Mouse (Mus musculus): ENCODE data around the gene Mbd4.

Gene Mbd4

DNA sequence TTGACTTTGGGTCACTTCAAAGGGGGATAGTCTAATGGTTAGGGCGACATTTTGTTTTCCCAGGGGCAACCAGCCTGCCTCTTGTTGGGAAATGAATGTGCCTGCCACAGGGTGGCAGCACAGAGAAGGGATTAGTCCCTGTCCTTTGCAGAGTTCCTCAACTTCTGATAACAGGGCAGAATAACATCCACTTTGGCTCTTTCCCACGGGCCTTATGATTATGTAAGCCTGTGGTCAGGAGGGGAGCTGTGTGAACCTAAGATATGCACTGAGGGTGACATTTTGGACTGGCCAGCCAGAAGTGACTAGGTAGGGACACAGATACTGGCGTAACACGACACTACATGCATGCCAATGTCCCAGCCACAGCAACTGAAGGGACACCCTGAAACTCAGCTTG is 39.1 kb downstream of the Mbd4 start:
- DNase-seq (ENCODE audit: low read depth in 2 of 2, low spot score in 2 of 2): no peak

DNA sequence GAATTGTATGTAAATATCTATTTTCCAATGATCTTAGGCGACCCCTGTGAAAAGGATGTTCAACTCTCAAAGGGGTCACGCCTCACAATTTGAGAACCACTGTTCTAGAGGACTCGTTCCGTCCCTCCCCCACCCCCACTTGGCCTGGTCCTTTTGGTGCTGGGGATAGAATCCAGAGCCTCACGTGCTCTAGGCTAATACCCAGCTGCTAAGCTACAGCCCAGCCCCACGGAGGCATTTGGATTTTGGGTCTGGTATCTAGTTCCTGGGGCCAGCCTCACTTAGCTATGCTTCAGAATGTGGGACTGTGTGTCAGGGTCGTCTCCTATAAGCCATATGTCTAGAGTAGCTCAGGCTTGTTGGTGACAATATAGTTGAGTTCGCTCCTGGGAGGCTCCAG is 41.6 kb downstream of the Mbd4 start:
- DNase-seq (ENCODE audit: low read depth in 2 of 2, low spot score in 2 of 2): no peak

DNA sequence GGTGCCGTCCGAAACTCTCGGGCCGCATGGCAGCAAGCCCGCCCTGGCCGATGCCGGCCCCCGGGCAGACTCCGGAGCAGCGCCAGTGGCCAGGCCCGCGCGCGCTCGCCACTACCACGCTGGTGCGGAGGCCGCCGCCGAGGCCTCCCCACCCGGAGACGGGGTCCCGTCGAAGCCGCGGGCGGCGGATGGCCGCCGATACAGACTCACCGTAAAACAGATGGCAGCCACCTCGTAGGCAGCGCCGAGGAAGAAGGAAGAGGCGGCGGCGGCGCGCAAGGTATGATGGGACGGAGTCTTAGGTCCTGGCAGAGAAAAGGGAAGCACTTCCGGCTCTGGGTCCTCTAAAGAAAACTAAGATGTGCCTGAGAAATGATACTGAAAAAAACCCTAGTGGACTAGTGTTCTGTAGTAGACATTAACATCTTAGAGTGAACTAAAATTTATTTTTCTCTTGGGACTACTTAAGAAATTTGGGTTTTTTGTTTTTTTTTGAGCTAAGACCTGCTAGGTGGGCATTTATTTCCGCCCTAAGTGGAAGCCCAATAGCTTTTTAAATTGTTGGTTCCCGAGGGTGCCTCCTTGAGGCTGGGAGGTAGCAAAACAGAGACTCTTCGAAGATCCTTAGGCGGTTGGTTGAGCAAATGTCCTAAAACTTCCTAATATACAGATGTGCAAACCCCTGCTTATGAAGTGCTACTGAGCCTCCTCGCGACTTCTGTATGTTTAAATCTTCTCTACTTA is 44.5 kb downstream of the Mbd4 start, which contains the start of gene Rpl32:
Rpl32 (minus strand) TSS at position 260 of the 744 bp plus-strand sequence.
- peak; percentile 86 to 87 for DNase-seq (ENCODE audit: low read depth in 2 of 2, low spot score in 2 of 2)

DNA sequence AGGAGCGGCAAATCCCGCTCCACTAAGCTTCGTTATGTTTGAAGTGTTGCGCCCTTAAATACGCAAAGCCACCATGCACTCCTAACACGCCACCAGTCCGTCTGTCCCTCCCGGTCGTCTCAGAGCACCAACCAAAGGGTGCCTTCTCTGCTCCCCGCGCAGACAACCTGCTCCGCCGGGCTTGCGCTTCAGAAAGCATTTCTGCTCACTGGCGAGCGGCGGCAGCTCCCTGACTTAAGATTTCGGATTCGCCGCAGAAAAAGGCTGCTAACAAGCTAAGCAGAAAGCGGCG is 45.0 kb downstream of the Mbd4 start:
- no peak for DNase-seq (ENCODE audit: low read depth in 2 of 2, low spot score in 2 of 2)

DNA sequence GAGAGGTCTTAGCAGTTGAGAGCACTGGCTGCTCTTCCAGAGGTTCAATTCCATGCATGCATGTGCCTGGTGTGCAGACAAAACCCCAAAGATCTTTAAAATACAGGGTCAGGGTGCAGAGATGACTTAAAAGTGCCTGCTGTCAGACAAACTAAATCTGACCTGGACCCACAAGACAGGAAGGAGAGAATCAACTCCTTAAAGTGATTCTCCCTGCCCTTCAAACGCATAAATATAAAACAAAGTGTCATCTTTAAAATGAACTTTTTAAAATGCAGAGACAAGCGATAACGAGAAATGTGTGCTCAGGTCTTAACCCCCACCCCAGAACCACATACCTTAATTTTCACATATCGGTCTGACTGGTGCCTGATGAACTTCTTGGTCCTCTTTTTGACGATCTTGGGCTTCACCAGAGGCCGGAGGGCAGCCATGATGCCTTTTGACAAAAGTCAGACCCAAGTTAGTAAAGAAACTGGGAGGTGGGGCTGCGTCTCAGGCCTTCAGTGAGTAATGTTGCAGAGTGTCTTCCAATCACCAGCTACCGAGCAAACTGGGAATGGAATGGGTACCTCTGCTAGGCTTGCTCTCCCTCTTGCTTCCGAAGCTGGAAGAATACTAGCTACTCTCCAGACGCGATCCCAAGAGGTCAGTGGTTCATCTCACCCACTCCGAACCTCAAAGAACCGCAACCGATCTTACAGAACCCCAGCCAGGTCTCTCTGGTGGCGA is 45.5 kb downstream of the Mbd4 start:
- no peak for DNase-seq (ENCODE audit: low read depth in 2 of 2, low spot score in 2 of 2)

DNA sequence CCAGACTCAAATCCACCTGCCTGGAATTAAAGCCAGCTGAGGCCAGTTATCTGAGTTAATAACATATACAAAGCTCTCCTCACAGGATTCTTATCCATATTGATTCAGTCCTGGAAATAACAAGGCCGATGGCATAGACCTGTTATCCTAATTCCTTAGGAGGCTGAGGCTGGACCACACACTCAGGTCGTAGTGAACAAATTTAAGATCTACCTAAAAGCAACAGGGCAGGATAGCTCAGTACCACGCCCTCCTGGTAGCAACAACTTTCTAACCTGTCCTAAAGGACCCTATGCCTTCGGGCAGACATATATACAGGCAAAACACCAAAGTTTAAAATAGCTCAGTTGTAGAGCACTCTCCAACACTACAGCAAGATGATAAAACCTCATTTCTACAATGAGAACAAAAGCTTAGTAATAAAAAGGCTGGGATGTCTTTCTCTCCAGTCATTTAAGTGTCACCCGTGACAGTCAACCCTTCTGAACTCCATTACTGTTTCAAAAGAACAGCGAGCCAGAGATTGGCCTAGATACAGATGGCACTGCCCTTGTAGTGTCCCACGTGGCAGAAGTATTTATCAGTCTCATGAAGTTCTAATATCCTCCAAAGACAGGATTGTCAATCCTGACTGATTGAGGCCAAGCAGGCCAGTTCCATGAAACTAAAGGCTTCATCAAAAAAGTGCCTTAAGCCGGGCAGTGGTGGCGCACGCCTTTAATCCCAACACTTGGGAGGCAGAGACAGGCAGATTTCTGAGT is 48.6 kb downstream of the Mbd4 start:
- DNase-seq (ENCODE audit: low read depth in 2 of 2, low spot score in 2 of 2): no peak

DNA sequence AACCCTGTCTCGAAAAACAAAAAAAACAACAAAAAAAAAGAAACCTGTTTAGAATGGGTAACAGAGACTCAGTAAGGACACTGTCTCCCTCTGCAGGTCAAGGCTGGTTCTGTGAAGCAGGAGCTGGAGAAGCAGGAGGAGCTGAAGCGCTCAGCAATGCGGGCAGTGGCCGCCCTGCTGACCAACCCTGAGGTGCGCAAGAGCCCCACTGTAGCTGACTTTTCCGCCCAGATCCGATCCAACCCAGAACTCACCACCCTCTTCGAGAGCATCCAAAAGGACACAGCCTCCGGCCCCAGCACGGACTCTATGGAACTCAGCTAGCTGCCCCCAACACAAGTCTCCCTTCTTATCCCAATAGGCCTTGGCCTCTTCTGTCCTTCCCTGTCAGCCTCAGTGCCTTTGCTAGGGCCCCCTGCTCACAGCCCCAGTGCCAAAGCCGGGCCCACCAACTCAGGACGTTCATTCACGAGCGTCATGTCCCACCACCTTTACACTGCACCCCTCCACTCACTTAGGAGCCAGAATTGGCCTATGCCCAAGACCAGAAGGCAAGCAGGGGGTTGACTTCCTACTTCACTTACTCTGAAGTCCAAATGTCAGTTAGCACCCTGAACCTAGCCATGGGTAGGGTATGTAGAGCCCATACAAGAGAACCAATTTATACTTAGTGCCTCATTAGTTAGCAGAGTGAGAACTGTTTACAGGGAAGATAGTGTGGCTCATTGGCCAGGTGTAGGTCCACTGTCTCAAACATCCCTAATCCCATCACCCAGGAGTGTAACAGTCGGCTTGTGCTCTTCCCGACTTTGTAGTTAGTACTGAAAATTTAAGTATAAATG is 49.4 kb downstream of the Mbd4 start:
- peak; percentile 34 to 56 for DNase-seq (ENCODE audit: low read depth in 2 of 2, low spot score in 2 of 2)

DNA sequence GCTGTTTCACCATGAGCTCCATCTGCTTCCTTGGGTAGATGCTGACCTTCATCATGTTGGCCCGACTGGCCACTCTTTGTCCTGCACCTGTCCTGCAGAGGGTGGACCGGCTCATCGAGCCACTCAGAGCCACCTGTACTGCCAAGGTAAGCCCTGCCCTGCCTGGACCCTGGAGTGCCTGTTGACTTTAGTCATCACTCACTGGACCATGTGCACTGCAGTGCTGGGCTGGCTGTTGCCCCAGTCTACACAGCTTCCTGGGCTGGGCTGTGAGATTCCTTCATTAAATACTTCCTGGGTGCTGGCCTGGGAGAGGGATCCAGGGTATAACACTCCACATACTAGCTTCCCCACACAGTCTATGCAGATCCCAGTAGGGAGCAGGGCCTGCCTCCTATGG is 51.4 kb downstream of the Mbd4 start:
- no peak for DNase-seq (ENCODE audit: low read depth in 2 of 2, low spot score in 2 of 2)

DNA sequence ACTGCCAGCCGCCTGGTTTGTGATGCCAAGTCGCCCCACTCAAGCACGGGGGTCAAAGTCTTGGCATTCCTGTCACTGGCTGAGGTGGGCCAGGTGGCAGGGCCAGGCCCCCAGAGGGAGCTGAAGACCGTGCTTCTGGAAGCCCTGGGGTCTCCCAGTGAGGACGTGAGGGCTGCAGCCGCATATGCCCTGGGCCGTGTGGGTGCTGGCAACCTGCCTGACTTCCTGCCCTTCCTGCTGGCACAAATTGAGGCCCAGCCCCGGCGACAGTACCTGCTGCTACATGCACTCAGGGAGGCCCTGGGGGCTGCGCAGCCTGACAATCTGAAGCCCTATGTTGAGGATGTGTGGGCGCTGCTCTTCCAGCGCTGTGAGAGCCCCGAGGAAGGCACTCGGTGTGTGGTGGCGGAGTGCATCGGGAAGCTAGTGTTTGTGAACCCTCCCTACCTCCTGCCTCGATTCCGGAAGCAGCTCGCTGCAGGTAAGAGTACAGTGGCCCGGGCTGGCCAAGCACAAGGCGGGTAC is 60.4 kb downstream of the Mbd4 start:
- peak in 1 of 2 experiments; percentile 37 for DNase-seq (ENCODE audit: low read depth in 2 of 2, low spot score in 2 of 2)

DNA sequence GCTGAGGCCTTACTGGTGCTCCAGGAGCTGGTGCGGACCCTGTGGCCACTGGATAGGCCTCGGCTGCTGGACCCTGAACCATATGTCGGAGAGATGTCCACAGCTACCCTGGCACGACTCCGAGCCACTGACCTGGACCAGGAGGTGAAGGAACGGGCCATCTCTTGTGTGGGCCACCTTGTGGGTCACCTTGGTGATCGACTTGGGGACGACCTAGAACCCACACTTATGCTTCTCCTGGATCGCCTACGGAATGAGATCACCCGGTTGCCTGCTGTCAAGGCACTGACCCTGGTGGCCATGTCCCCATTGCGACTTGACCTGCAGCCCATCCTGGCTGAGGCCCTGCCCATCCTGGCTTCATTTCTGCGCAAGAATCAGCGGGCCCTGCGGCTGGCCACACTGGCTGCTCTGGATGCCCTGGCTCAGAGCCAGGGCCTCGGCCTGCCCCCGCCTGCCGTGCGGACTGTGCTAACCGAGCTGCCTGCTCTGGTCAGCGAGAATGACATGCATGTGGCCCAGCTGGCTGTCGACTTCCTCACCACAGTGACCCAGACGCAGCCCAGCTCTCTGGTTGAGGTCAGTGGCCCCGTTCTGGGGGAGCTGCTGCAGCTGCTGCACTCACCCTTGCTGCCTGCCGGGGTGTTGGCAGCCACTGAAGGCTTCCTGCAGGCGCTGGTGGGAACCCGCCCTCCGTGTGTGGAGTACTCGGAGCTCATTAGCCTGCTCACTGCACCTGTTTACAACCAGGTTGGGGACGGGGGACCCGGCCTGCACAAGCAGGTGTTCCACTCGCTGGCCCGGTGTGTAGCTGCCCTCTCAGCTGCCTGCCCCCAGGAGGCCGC is 61.1 kb downstream of the Mbd4 start:
- peak in 1 of 2 experiments; percentile 34 for DNase-seq (ENCODE audit: low read depth in 2 of 2, low spot score in 2 of 2)

DNA sequence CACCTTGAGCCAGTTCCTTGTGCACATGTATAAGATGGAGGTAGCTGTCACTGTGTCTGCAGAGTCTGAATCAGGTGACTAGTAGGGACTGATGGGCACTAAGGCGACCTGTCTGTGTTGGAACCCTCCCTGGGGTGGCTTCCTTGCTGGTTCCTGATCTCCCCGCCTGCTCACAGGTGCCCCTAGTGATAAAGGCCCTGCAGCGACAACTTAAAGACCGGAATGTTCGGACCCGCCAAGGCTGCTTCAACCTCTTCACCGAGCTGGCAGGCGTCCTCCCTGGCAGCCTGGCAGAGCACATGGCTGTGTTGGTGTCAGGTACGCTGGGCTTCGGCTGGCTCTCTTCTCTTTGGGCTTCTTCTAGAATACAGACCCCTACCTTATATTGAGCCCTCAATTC is 62.2 kb downstream of the Mbd4 start:
- no peak for DNase-seq (ENCODE audit: low read depth in 2 of 2, low spot score in 2 of 2)

Data from CD8-positive naive resting alpha-beta T cell, adult 2 months (primary cell).